Mouse (Mus musculus) hematopoietic stem cell, adult 5-6 weeks (primary cell): Measurements from ENCODE around the gene Gm49388. TPM values are rescaled to one million over a fixed set of nuclear protein-coding genes. Genes with fewer than 3 reads are reported as not detected.
A peak's percentile ranks its signal among the peaks of the same experiment; 100 is the strongest.
"Not testable (repeated sequence)": the region's sequence is repeated elsewhere in the genome, so short reads cannot be mapped to it uniquely, and the experiment has no call there.

Experiments
- ATAC-seq, 2 experiments: fragments of 125-278 bp in 1 of 2; replicated peaks in 1 of 2; 2 replicates each; pipeline ENCODE4 v1.8.0; 2016 to 2017; ENCODE audit warnings: inconsistent platforms in 2 of 2, mild to moderate bottlenecking in 2 of 2, moderate number of reproducible peaks in 2 of 2, low read depth in 1 of 2, moderate TSS enrichment in 1 of 2; ENCODE audit not compliant: low FRiP score in 2 of 2, poor library complexity in 2 of 2, severe bottlenecking in 2 of 2, insufficient read depth in 1 of 2, low TSS enrichment in 1 of 2
- total RNA-seq: library from RNA; stranded (forward); fragments of 172-1452, 232-1000 nt; gene quantifications from 2 replicates; pipeline ENCODE4 v1.2.3, GENCODE M21; 2017

Gm49388 gene
- total RNA-seq, 1 experiment from 2014 or later, result not detected

DNA sequence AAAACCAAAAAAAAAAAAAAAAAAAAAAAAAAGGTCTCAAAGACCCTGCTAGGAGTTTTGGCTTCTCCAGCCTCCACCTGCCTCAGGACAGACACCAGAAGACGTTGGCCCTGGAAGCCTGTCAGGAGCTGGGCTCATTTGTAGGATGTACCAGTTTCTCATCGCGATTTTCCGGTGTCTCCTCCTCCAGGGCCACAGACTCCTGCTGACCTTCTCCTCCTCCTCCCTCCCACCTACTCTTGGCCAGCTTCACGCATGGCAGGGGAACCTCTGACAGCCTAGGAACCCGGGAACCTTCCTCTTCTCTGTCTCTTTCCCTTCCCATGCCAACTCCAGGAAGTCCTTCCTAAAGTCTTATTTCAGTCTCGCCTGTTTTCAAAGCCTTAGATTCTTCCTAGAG, 31.6 kb downstream of the Gm49388 start:
- no peak for ATAC-seq

DNA sequence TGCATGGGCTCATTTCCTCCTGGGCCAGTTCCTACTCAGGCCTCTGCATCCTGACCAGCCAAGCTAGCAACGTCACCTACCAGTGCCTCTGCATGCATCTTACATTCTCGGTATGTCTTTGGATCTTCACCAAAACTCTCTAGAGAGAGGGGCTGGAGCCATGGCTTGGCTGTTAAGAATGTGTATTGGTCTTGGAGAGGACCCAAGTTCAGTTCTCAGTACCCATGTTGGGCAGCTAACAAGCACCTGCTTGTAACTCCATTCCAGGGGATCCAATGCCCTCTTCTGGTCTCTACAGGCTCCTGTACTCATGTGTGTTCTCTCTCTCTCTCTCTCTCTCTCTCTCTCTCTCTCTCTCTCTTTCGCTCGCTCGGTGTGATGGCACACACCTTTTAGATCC, 32.4 kb downstream of the Gm49388 start:
- no peak for ATAC-seq

DNA sequence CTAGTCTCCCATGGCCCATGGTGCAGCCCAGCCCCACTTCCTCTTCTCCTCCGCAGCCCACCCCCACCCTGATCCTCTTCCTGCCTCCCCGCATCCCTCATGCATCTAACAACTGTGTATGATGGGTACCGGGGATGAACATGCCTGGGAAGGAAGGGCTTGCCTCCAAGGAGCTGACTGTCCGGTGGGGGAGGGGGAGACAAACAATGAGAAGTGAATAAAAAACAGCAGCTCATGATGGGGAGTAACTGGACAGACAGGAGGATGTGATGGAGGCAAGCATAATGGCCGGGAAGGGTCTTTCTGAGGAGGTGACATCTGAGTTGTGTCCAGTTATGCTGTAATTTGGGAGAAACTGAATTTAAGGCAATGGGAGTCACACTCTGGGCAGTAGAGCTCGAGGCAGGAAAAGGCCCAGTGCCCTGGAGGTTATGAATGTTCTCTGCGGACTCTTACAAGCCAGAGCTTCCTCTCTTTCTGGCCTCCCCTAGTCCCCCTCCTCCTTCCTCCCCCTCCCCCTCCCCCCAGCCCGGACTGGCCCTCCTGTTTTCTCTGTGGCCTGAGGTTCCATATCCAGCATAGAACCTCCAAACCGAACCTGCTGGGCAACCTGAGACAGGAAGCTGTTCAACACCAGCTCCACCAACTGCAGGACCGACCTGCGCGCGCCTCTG, 35.6 kb downstream of the Gm49388 start:
- no peak; a peak in 1 of 4 replicates for ATAC-seq

DNA sequence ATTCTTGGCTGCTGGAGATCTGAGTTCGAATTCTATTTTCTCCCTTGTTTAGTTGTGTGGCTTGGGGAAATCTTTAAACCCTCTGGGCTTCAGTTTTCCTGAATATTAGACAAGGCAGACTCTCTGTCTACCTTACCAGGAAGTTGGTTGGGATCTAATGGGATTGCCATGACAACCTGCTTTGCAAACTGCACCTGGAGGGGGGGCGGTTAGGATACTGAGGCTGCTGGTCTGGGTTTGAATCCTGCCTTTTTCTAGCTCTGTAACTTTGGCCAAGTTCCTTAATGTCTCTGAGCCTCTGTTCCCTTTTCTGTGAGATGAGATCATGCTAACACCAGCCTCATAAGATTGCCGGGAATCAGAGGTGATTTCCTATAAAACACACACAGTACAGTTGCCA, 37.1 kb downstream of the Gm49388 start:
- ATAC-seq, result no peak

DNA sequence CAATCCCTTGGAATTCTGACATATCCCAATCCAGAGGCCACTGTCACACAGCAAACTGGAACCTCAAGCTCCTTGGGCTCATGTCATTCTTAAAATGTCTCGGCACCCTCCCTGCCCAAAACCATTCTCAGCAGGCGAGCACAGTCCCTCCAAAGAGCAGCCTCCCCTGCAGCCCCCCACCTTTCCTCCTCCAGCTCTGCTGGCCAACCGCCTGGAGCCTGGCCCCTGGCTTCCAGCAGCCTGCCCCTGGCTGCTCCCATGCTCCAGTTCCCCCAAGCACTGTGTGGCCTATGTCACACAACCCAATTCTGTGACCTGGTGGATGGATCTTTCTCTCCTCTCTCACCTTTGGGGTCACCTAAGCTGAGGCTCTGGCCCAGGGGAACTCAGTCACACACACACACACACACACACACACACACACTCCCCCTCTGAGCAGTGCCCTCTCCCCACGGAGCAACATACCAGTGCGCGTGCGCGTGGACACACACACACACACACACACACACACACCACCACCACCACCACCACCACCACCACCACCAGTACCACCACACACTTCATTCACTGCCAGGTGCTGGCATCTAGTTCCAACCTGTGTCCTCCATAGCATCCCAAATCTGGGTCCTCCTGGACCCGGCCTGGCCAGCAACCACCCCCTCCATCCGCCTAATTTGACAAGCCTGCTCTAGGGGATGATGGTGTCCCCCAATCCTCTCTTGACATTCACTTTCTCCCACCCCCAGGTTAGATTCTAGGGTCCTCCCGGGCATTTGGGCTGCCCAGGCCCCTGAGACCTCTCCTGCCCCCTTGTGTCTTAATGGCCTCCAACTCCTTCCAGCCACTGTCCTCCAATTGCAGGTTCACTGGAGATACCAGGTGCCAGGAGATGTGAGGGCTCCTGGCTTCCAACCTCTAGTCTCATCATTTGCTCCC, 38.1 kb downstream of the Gm49388 start:
- no peak for ATAC-seq

DNA sequence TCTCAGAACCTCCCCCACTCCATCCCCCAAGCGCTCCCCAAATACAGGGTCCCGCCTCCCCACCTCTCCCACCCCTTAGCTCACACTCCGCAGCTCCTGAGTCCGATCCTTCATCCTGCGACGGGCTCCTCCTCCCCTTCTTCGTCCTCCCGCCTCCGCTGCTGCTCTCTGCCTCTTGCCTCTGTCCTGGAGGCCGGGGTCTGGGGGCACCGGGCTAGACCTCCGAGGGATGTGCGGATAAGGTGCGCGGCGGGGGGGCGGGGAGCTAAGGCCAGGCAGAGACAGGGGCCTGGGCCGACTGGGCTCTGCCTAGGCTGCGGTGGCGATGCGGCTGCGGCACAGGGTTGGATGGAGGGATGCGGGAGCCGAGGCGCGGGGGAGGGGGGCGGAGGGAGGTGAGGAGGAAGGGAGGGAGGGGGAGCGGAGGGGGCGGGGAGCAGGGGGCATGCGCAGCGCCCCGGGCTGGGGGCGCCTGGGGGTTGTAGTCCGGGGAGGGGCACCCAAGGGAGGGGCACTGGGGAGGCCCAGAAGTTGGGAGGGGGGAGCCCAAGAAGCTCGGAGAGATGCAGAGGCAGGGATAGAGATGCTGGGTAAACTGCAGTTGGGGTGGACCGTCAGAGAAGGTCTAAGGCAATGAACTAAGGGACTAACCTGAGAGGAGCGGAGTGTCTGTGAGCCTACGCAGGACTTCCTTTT, 38.9 kb downstream of the Gm49388 start, which contains the start of the genes Stx4a and Stx1b:
Gene Stx4a, plus strand, starts transcription at position 119 of the 696 bp plus-strand sequence.
Gene Stx1b, minus strand, starts transcription at position 374 of the 696 bp plus-strand sequence.
- ATAC-seq, result no peak

DNA sequence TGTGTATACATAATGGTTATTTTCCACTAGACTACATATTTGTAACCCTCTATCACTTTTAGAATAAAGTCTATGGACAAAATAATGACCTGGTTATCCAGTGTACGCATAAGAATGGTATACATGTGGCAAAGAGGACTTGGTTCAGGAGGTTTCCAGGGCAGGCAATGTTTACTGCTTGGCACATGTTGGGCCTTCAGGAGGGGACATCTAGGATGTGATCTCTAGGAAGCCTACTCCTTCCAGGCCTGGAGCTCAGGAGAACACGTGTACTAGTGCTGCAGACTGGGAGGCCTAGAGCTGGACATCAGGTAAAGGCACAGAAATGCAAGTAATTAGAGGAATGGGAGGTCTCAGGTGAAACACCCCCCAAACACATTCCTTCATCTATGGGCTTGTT, 50.1 kb downstream of the Gm49388 start:
- ATAC-seq, result no peak

DNA sequence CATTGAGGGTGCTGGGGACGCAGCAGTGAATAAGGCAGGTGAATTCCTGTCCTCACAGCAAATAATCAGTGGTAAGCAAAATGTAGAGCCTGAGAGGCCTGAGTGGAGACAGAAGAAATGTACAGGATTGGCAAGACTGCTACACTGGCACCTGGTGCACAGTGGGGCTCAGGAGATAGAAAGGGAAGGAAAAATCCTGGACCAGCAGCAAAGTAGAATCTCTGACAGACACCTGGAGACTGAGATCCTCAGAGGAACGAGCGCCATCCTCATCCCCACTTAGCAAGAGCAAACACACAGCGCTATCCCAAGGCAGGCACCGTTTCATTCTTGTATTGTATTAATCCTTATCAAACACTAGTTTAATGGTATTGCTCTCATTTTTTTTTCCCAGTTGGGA, 52.1 kb downstream of the Gm49388 start:
- no peak for ATAC-seq

DNA sequence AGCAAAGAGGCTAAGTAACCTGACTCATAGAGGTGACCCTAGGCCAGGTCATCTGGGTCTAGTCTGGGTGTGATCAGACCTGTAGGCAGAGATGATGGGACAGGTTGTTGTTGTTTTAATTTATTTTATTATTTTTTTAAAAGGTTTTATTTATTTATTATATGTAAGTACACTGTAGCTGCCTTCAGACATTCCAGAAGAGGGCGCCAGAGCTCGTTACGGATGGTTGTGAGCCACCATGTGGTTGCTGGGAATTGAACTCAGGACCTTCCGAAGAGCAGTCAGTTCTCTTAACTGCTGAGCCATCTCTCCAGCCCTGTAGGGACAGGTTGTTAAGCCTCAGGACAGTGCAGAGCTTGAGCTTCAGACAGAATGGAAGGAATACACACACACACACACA, 52.5 kb downstream of the Gm49388 start:
- not testable (repeated sequence) for ATAC-seq

DNA sequence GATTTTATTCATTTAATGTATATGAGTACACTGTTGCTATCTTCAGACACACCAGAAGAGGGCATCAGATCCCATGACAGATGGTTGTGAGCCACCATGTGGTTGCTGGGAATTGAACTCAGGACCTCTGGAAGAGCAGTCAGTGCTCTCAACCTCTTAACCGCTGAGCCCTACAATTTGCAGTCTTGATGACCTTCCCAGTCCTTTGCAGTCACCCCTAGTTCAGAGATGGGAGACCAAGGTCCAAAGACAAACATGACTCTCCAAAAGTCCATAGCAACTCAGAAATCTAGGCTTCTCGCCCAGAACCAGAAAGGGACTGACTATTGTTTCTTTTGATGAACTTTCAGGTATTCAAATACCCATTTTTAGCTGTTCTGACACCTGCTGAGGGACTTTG, 54.6 kb downstream of the Gm49388 start:
- ATAC-seq, result not testable (repeated sequence)

DNA sequence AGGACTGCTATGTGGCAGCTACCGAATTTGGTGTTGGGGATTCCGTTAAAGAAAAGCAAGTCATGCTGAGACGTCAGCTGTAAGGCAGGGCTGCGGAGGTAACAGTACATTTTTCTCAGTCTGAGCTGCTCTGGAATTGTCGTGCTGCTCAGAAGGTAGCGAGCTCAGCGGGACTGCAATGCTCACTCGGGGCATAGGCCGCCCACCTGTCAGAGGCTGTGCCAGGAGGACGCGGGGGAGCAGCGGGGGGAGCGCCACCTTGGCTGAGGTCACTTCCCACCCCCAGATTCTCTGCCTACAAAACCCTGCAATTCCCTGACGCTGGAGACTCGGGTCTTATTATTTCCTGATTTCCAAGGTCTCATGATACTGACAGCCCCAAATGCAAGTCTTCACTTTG, 55.5 kb downstream of the Gm49388 start:
- peak; percentile 50 to 54 for ATAC-seq

DNA sequence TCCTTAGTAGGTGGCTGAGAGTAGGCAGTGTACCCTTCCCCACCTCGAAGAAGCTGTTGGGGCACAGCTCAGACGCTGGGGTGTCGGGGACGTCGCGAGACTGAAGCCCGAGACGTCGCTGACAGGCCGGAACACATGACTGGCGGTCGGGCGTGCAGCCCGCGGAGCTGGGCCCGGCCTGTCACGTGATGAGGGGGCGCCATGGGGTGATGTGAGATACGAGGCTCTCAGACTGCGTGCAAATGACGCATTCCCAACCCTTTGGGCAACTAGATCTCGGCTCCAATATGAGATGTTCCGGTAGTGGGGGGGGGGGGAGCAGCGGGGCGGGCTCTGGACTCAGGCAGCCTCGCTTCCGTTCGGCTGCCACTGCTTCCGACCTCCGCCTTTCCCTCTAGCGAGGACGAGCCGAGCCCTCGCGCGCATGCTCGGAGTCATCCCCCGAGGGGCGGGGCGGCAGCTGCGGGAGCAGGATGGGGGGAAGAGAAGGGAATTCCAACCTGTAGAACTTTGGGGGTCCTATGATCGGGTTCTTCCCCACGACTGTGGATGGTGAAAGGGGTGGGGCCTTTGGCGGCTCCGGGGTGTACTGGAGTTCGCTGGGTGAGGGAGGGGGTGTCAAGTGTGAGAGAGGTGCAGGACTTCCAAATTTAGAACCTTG, 56.1 kb downstream of the Gm49388 start:
- peak; percentile 80 to 84 for ATAC-seq

DNA sequence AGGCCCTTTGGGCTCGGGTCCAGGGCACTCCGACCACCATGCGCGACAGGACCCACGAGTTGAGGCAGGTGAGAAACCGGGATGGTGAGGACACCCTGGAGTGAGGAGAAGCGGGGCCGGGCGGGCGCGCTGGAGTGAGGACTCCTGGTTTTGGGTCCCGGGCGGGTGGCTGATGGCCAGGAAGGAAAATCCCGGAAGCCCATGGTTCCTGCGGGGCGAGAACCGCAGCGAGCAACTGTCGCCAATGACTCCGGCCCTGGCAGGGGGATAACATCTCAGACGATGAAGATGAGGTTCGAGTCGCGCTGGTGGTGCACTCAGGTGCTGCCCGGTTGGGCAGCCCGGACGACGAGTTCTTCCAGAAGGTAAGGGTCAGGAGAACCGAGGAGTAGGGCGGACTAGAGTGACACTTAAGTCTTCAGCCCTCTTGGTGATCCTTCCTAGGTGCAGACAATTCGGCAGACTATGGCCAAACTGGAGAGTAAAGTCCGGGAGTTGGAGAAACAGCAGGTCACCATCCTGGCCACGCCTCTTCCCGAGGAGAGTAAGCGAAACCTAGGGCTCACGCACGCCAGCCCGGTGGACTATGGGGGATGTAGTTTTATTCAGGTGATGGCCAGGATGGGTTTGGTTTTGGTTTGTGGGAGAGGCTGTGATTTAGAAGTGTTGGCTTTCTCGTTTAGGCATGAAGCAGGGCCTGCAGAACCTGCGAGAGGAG, 56.8 kb downstream of the Gm49388 start:
- peak; percentile 68 for ATAC-seq

DNA sequence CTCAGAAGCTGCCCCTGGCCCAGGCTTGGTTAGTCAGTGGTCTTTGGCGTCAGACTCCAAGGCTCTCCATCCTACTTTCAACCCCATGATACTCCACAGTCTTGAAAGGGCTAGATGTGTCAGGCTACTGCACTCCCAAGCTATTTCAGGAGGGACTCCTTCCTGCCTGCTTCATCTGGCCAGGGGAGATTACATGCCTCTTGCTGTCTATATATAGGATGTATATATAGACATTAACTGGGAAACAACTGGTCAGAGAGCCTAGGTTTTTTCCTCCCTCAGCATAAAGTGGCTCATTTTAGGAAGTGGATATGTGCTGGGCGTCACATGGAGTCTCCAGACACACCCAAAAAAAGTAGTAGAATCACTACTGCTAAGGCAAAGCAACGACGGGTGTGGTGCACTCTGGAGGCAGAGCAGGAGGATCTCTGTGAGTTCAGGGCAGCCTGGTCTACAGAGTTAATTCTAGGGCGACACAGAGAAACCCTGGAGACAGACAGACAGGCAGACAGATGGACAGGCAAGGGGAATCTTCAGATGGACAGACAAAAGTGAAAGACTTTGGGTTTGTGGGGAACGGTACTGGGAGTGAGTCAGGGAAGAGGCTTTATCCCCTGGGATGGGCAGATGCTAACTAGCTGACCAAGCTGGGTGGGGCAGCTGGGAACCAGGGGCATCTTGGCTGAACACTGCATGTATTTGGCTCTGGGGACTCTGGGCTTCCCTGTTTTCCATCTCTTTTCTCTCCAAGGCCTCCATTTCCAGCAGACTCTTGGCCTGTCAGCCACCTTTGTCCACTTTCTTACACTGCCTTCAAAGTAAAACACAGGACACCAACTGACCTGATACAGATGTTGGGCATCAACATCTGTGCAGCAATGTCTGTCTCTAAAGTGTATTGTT, 64.8 kb downstream of the Gm49388 start:
- ATAC-seq, result no peak

DNA sequence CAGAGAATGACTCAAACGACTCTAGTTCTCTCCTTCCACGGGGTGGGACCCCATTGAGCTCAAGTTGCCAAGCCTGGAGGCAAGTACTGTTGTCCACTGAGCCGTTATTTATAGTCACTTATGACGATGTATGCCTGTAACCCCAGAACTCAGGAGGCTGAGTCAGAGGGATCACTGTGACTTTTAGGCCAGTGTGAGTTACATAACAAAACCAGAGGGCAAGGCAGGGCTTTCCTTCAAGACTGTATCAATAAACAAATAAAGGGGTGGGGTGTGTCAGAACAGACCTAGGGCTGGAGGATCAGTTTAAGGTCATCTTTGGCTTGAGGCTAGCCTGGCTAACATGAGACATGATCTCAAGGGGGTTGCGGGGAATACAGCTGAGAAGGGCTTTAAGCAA, 65.5 kb downstream of the Gm49388 start:
- ATAC-seq, result no peak
